Mouse (Mus musculus) myocyte (in vitro differentiated cells): ENCODE data around the gene Olfr620.

Experiments
- CEBPB ChIP-seq: IDR thresholded peaks from 2 replicates; pipeline ENCODE4 v1.6.1; 2011; ENCODE audit warnings: mild to moderate bottlenecking, moderate library complexity; ENCODE audit not compliant: poor library complexity, insufficient read depth, severe bottlenecking
- E2F4 ChIP-seq: IDR thresholded peaks from one replicate; pipeline ENCODE4 v1.6.1; 2011; ENCODE audit warnings: mild to moderate bottlenecking, control low read depth, moderate library complexity; ENCODE audit not compliant: insufficient read depth
- MAX ChIP-seq: IDR thresholded peaks from one replicate; pipeline ENCODE4 v1.6.1; 2011; ENCODE audit warnings: low read depth, mild to moderate bottlenecking, control low read depth
- MYOG ChIP-seq, 3 experiments: IDR thresholded peaks; one replicate each; pipeline ENCODE4 v1.6.1; 2011; ENCODE audit warnings: control low read depth in 2 of 3, low read depth in 2 of 3, mild to moderate bottlenecking in 2 of 3; ENCODE audit not compliant: insufficient read length in 2 of 3, control insufficient read depth in 1 of 3, insufficient read depth in 1 of 3
- POLR2A ChIP-seq: IDR thresholded peaks from one replicate; pipeline ENCODE4 v1.6.1; 2011; ENCODE audit warnings: low read depth, mild to moderate bottlenecking, control low read depth, moderate library complexity; ENCODE audit not compliant: insufficient read length
- POLR2AphosphoS2 ChIP-seq: IDR thresholded peaks from one replicate; pipeline ENCODE4 v1.6.1; 2011; ENCODE audit warnings: low read depth, control low read depth; ENCODE audit not compliant: insufficient read length
- REST ChIP-seq: IDR thresholded peaks from one replicate; pipeline ENCODE4 v1.6.1; 2011; ENCODE audit warnings: mild to moderate bottlenecking, control low read depth, moderate library complexity; ENCODE audit not compliant: insufficient read depth, insufficient read length
- TCF12 ChIP-seq: IDR thresholded peaks from one replicate; pipeline ENCODE4 v1.6.1; 2011; ENCODE audit warnings: mild to moderate bottlenecking, control low read depth; ENCODE audit not compliant: poor library complexity, insufficient read depth, severe bottlenecking
- USF1 ChIP-seq: IDR thresholded peaks from one replicate; pipeline ENCODE4 v1.6.1; 2011; ENCODE audit warnings: low read depth, mild to moderate bottlenecking, control low read depth, moderate library complexity

DNA sequence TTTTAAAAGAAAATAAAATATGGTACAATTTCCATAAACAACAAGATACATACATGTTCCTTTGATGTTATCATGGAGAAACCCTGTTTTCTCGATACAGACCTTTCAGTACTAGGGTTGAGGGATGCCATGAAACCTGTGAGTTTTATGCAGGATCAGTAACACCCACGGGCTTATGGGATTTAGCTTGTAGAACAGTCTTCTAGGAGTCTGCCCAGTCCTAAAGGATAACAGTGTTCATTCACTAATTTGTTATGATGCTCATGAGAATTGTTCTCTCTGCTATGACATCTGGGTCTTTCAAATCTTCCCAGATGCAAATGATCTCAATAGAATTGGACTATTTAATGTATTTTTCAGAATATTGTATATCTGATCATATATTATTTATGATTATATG lies at the start of gene Olfr620:
- no peak for TF ChIP-seq POLR2A
- TF ChIP-seq MAX: no peak
- TF ChIP-seq CEBPB: no peak
- TF ChIP-seq USF1: no peak
- TF ChIP-seq MYOG (IDR thresholded peaks at IDR 0.05; ENCODE audit: control insufficient read depth in 1 of 3, insufficient read depth in 1 of 3, insufficient read length in 2 of 3, low read depth in 2 of 3): no peak
- no peak for TF ChIP-seq REST
- no peak for TF ChIP-seq E2F4
- TF ChIP-seq TCF12: no peak
- no peak for TF ChIP-seq POLR2AphosphoS2
